Comparison of ENCODE assay signal across 8 mouse cellular contexts in the genomic region with DNA sequence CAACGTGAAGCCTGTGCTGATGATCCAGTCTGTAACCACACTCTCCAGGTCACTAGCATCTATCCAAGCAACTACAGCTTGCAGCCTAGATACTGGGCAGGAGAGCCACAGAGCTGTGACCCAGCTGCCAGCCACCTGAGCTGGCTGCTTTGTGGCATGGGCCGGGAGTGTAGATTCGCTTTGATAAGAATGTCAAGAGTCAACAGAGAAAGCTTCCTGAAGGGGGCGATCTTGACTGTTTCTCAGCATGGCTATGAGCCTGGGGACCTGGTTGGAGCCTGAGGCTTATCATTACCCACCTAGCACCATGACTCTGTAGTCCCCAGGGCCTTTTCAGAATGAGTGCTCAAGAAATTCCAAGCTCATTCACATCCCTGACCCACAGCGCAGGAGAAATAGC. TPM values are rescaled to one million over a fixed set of nuclear protein-coding genes. Genes with fewer than 3 reads are reported as not detected.
DNase-seq lines count a peak whose midpoint lies in the region; ATAC-seq and TF ChIP-seq lines count a peak whose summit lies in the region.
"Had no signal": no experiment of that assay in that cellular context is flagged by ENCODE, and none has a peak within 500 bp of the region (broad histone marks: within the 10 kb centered on the region; RNA-seq: fewer than 3 reads in every experiment).

No protein-coding gene starts in this region.

- H3K9ac ChIP-seq in liver, adult 2 months (ENCODE audit: low read depth, low read length) = no peak overlapping the region
- H3K9ac ChIP-seq in liver, embryonic 12.5 days = no peak overlapping the region
- peak overlapping the region; percentile 5; the same call in 1 of the 2 replicates for H3K9ac ChIP-seq in limb, embryonic 13.5 days
- H3K9ac ChIP-seq in forebrain, embryonic 13.5 days = no peak overlapping the region
- H3K9ac ChIP-seq: midbrain, embryonic 12.5 days had no signal

- H3K36me3 ChIP-seq in liver, adult 2 months (ENCODE audit: control insufficient read depth, insufficient read depth, low read length) = no peaks in the 10 kb centered on the region
- no peaks in the 10 kb centered on the region for H3K36me3 ChIP-seq in liver, embryonic 12.5 days
- H3K36me3 ChIP-seq in limb, embryonic 13.5 days = no peaks in the 10 kb centered on the region
- H3K36me3 ChIP-seq in small intestine, adult 2 months (ENCODE audit: control insufficient read depth, insufficient read depth, low read length) = no peaks in the 10 kb centered on the region
- no peaks in the 10 kb centered on the region for H3K36me3 ChIP-seq in forebrain, embryonic 13.5 days (ENCODE audit: poor library complexity, severe bottlenecking)
- H3K36me3 ChIP-seq: midbrain, embryonic 12.5 days had no signal

- 66% methylated on average over 5 of the region's 5 CpGs for WGBS in liver, adult 2 months
- WGBS in liver, embryonic 12.5 days (ENCODE audit: insufficient replicate concordance) = 25% methylated on average over 5 of the region's 5 CpGs
- 50% methylated on average over 5 of the region's 5 CpGs for WGBS in limb, embryonic 13.5 days
- WGBS in small intestine, adult 2 months = 39% methylated on average over 5 of the region's 5 CpGs
- 44% methylated on average over 5 of the region's 5 CpGs for WGBS in forebrain, embryonic 13.5 days

- no peak for ATAC-seq in liver, embryonic 12.5 days
- no peak for ATAC-seq in limb, embryonic 13.5 days (ENCODE audit: low FRiP score, low read depth)
- ATAC-seq in forebrain, embryonic 13.5 days = no peak

- DNase-seq in liver, adult 2 months (ENCODE audit: extremely low read depth, low read depth, low spot score) = no peak
- peak; percentile 22 for DNase-seq in c-Kit-positive CD71-positive TER-119-negative erythroid progenitor cells, embryonic 14.5 days (ENCODE audit: low read depth)
- no peak for DNase-seq in left cerebral cortex, adult 11 months (ENCODE audit: low spot score)

- no peaks in the 10 kb centered on the region for H3K9me3 ChIP-seq in liver, embryonic 12.5 days (replicated peaks)
- no peaks in the 10 kb centered on the region for H3K9me3 ChIP-seq in limb, embryonic 13.5 days
- no peaks in the 10 kb centered on the region for H3K9me3 ChIP-seq in forebrain, embryonic 13.5 days (replicated peaks)
- H3K9me3 ChIP-seq: midbrain, embryonic 12.5 days had no signal

- TF ChIP-seq CTCF in liver, adult 2 months (IDR thresholded peaks at IDR 0.05; ENCODE audit: low read depth, low read length) = 0 out of 2 replicates have a peak, but pooled peaks have one; percentile 4
- peak; percentile 26; the same call in 1 of the 2 replicates for TF ChIP-seq CTCF in small intestine, adult 2 months (IDR thresholded peaks at IDR 0.05; ENCODE audit: extremely low read depth, insufficient read length, insufficient replicate concordance, low read depth, low read length)

- no peak overlapping the region for H3K4me2 ChIP-seq in liver, embryonic 12.5 days
- peak overlapping the region; percentile 81 for H3K4me2 ChIP-seq in limb, embryonic 13.5 days (replicated peaks)
- H3K4me2 ChIP-seq in forebrain, embryonic 13.5 days = no peak overlapping the region
- H3K4me2 ChIP-seq: midbrain, embryonic 12.5 days had no signal

- no peak for TF ChIP-seq POLR2A in liver, adult 2 months (IDR thresholded peaks at IDR 0.05; ENCODE audit: extremely low read depth, insufficient read depth, low read length)
- no peak for TF ChIP-seq POLR2A in small intestine, adult 2 months (IDR thresholded peaks at IDR 0.05; ENCODE audit: low read depth, low read length)

- no peaks in the 10 kb centered on the region for H3K27me3 ChIP-seq in liver, adult 2 months (ENCODE audit: control insufficient read depth, insufficient read depth, low read length)
- H3K27me3 ChIP-seq in liver, embryonic 12.5 days (replicated peaks) = peaks cover 53% of the 10 kb centered on the region
- H3K27me3 ChIP-seq in limb, embryonic 13.5 days = peaks cover 7% of the 10 kb centered on the region; the same call in 1 of the 2 replicates
- H3K27me3 ChIP-seq in small intestine, adult 2 months (ENCODE audit: control insufficient read depth, insufficient read depth, low read length) = peaks cover 16% of the 10 kb centered on the region; the same call in 1 of the 2 replicates
- H3K27me3 ChIP-seq in forebrain, embryonic 13.5 days = peaks cover 24% of the 10 kb centered on the region

- no peak overlapping the region for H3K27ac ChIP-seq in liver, adult 2 months (replicated peaks; ENCODE audit: insufficient read depth, low read depth, low read length)
- H3K27ac ChIP-seq in liver, embryonic 12.5 days = no peak overlapping the region
- H3K27ac ChIP-seq in limb, embryonic 13.5 days = peak overlapping the region; percentile 49
- H3K27ac ChIP-seq in small intestine, adult 2 months (ENCODE audit: insufficient read depth, low read depth, low read length) = no peak overlapping the region
- H3K27ac ChIP-seq in forebrain, embryonic 13.5 days = no peak overlapping the region
- H3K27ac ChIP-seq: midbrain, embryonic 12.5 days had no signal

- peaks cover 2% of the 10 kb centered on the region for H3K4me1 ChIP-seq in liver, adult 2 months (ENCODE audit: control insufficient read depth, insufficient read depth, low read length)
- H3K4me1 ChIP-seq in liver, embryonic 12.5 days = peaks cover 13% of the 10 kb centered on the region; the same call in 1 of the 2 replicates
- peaks cover 27% of the 10 kb centered on the region for H3K4me1 ChIP-seq in limb, embryonic 13.5 days
- H3K4me1 ChIP-seq in small intestine, adult 2 months (ENCODE audit: control insufficient read depth, insufficient read depth, insufficient read length, low read length) = peaks cover 8% of the 10 kb centered on the region
- peaks cover 14% of the 10 kb centered on the region for H3K4me1 ChIP-seq in forebrain, embryonic 13.5 days

- no peak overlapping the region for H3K4me3 ChIP-seq in liver, adult 2 months (ENCODE audit: insufficient read depth, low read depth, low read length)
- no peak overlapping the region for H3K4me3 ChIP-seq in liver, embryonic 12.5 days
- H3K4me3 ChIP-seq in limb, embryonic 13.5 days = peak overlapping the region; percentile 52
- H3K4me3 ChIP-seq in small intestine, adult 2 months (ENCODE audit: low read depth, low read length) = no peak overlapping the region
- no peak overlapping the region for H3K4me3 ChIP-seq in forebrain, embryonic 13.5 days
- H3K4me3 ChIP-seq: midbrain, embryonic 12.5 days had no signal

- no peaks in the 10 kb centered on the region for H3K79me2 ChIP-seq in liver, adult 2 months (ENCODE audit: control insufficient read depth, insufficient read depth, low read length)

RNA-seq across cellular contexts. Expression of gene Fbln5, which starts 2.0 kb away (rescaled TPM):
- 3.6 and 4.6 TPM in 2 replicates for total RNA-seq in liver, adult 2 months (2014; rRNA removed)
- 4.8 and 6.3 TPM in 2 replicates for polyA plus RNA-seq in liver, adult 2 months (2012; rRNA removed)
- polyA plus RNA-seq in liver, embryonic 12.5 days (2016; fragmentation: Nextera tagmentation; extraction: Ambion mirVana) = 4.1 and 4.3 TPM in 2 replicates
- polyA plus RNA-seq in limb, embryonic 13.5 days (2015; fragmentation: Nextera tagmentation; extraction: Ambion mirVana) = 91.3 and 102 TPM in 2 replicates
- 15.3 and 17.0 TPM in 2 replicates for polyA plus RNA-seq in small intestine, adult 2 months (2012; rRNA removed)
- polyA plus RNA-seq in forebrain, embryonic 13.5 days (2015; fragmentation: Nextera tagmentation; extraction: Ambion mirVana) = 2.5 and 3.2 TPM in 2 replicates
